Mouse (Mus musculus) CH12.LX (cell line): Measurements from ENCODE around the gene Gm5426. TPM values are rescaled to one million over a fixed set of nuclear protein-coding genes. Genes with fewer than 3 reads are reported as not detected.

Source experiments
- DNase-seq: peaks from one replicate; pipeline ENCODE4 v3.0.0-alpha.2; 2013; ENCODE audit errors: extremely low read depth
- H3K27ac ChIP-seq: 2 replicates; pipeline ENCODE4 v1.5.1; 2012; ENCODE audit warnings: low read depth, mild to moderate bottlenecking, control low read depth, moderate library complexity; ENCODE audit not compliant: insufficient read depth
- H3K27me3 ChIP-seq: replicated peaks from 2 replicates; pipeline ENCODE3; 2012; ENCODE audit warnings: inconsistent platforms
- H3K36me3 ChIP-seq, 2 experiments: replicated peaks in 1 of 2; 2 replicates each; pipeline versions ENCODE3 to v1.6.1; 2012; ENCODE audit warnings: inconsistent platforms in 1 of 2, low read length in 1 of 2, mild to moderate bottlenecking in 1 of 2, mixed read lengths in 1 of 2, moderate library complexity in 1 of 2; ENCODE audit not compliant: control insufficient read depth in 1 of 2, insufficient read depth in 1 of 2
- H3K4me1 ChIP-seq, 2 experiments: 2 replicates each; pipeline ENCODE4 v1.6.1; 2012; ENCODE audit warnings: inconsistent platforms in 1 of 2, moderate library complexity in 1 of 2; ENCODE audit not compliant: insufficient read depth in 2 of 2, control insufficient read depth in 1 of 2
- H3K4me2 ChIP-seq: 2 replicates; pipeline ENCODE4 v1.6.1; 2012; ENCODE audit warnings: low read depth, mild to moderate bottlenecking, control low read depth; ENCODE audit not compliant: poor library complexity, insufficient read depth, severe bottlenecking
- H3K4me3 ChIP-seq, 3 experiments: fragments of 150-350 bp in 1 of 3; sonication (generic) in 1 of 3; replicated peaks in 1 of 3; 2 replicates each; pipeline versions ENCODE3 to v1.5.1; 2011 to 2012; ENCODE audit warnings: low read depth in 2 of 3, low read length in 2 of 3, mild to moderate bottlenecking in 2 of 3, moderate library complexity in 2 of 3, control low read depth in 1 of 3, improper control_type of control experiment in 1 of 3, inconsistent platforms in 1 of 3, mixed read lengths in 1 of 3; ENCODE audit not compliant: poor library complexity in 1 of 3
- H3K79me2 ChIP-seq: replicated peaks from 2 replicates; pipeline ENCODE4 v1.6.1; 2012; ENCODE audit warnings: mild to moderate bottlenecking, moderate library complexity; ENCODE audit not compliant: control insufficient read depth, poor library complexity, insufficient read depth, severe bottlenecking; ENCODE audit errors: extremely low read depth
- H3K9ac ChIP-seq: 2 replicates; pipeline ENCODE4 v1.6.1; 2012; ENCODE audit warnings: low read depth, mild to moderate bottlenecking, control low read depth, moderate library complexity; ENCODE audit not compliant: insufficient read depth
- H3K9me3 ChIP-seq: replicated peaks from 2 replicates; pipeline ENCODE3; 2012; ENCODE audit warnings: low read length, inconsistent platforms, mixed read lengths
- BHLHE40 ChIP-seq: IDR thresholded peaks from 2 replicates; pipeline ENCODE4 v1.6.1; 2011; ENCODE audit warnings: mild to moderate bottlenecking, low read depth, low read length, improper control_type of control experiment
- CHD2 ChIP-seq: IDR thresholded peaks from 2 replicates; pipeline ENCODE4 v1.6.1; 2011; ENCODE audit warnings: low read length, improper control_type of control experiment
- CTCF ChIP-seq, 2 experiments: IDR thresholded peaks in 1 of 2; conservative IDR thresholded peaks in 1 of 2; 2 replicates each; pipeline ENCODE4 v1.5.1; 2011 to 2012; ENCODE audit warnings: low read depth in 2 of 2, low read length in 2 of 2, improper control_type of control experiment in 1 of 2, inconsistent platforms in 1 of 2, mild to moderate bottlenecking in 1 of 2, moderate library complexity in 1 of 2
- E2F4 ChIP-seq: IDR thresholded peaks from 2 replicates; pipeline ENCODE4 v1.6.1; 2011; ENCODE audit warnings: low read depth, low read length, improper control_type of control experiment; ENCODE audit not compliant: insufficient replicate concordance
- ETS1 ChIP-seq: conservative IDR thresholded peaks from 2 replicates; pipeline ENCODE4 v1.6.1; 2012; ENCODE audit warnings: low read depth, mild to moderate bottlenecking, inconsistent platforms, low read length, improper control_type of control experiment, moderate library complexity
- GABPA ChIP-seq: IDR thresholded peaks from 2 replicates; pipeline ENCODE4 v1.6.1; 2012; ENCODE audit warnings: low read depth, low read length, improper control_type of control experiment, inconsistent platforms; ENCODE audit not compliant: insufficient replicate concordance
- IRF4 ChIP-seq: IDR thresholded peaks from 2 replicates; pipeline ENCODE4 v1.6.1; 2014; ENCODE audit warnings: low read depth, mild to moderate bottlenecking, inconsistent platforms, low read length, improper control_type of control experiment
- JUN ChIP-seq: IDR thresholded peaks from 2 replicates; pipeline ENCODE4 v1.6.1; 2011; ENCODE audit warnings: low read depth, mild to moderate bottlenecking, low read length, improper control_type of control experiment, moderate library complexity; ENCODE audit not compliant: insufficient read depth
- JUND ChIP-seq: conservative IDR thresholded peaks from 2 replicates; pipeline ENCODE4 v1.6.1; 2011; ENCODE audit warnings: low read depth, low read length, improper control_type of control experiment
- MAFK ChIP-seq: IDR thresholded peaks from 2 replicates; pipeline ENCODE4 v1.6.1; 2011; ENCODE audit warnings: low read length, improper control_type of control experiment; ENCODE audit not compliant: insufficient replicate concordance
- MAZ ChIP-seq: IDR thresholded peaks from 2 replicates; pipeline ENCODE4 v1.6.1; 2012; ENCODE audit warnings: low read depth, mild to moderate bottlenecking, inconsistent platforms, low read length, improper control_type of control experiment, moderate library complexity
- MEF2A ChIP-seq: IDR thresholded peaks from 2 replicates; pipeline ENCODE4 v1.6.1; 2014; ENCODE audit warnings: low read depth, mild to moderate bottlenecking, inconsistent platforms, low read length, improper control_type of control experiment, borderline replicate concordance
- MXI1 ChIP-seq: IDR thresholded peaks from 2 replicates; pipeline ENCODE4 v1.6.1; 2011; ENCODE audit warnings: mild to moderate bottlenecking, low read depth, low read length, improper control_type of control experiment
- MYC ChIP-seq: IDR thresholded peaks from 2 replicates; pipeline ENCODE4 v1.6.1; 2011; ENCODE audit warnings: low read depth, mild to moderate bottlenecking, improper control_type of control experiment, low read length
- NELFE ChIP-seq: IDR thresholded peaks from 2 replicates; pipeline ENCODE4 v1.6.1; 2011; ENCODE audit warnings: low read depth, low read length, improper control_type of control experiment
- NRF1 ChIP-seq: IDR thresholded peaks from 2 replicates; pipeline ENCODE4 v1.6.1; 2014; ENCODE audit warnings: low read depth, mild to moderate bottlenecking, inconsistent platforms, low read length, improper control_type of control experiment, moderate library complexity
- PAX5 ChIP-seq: IDR thresholded peaks from 2 replicates; pipeline ENCODE4 v1.6.1; 2012; ENCODE audit warnings: low read length, inconsistent platforms, mixed read lengths
- RCOR1 ChIP-seq: conservative IDR thresholded peaks from 2 replicates; pipeline ENCODE4 v1.6.1; 2012; ENCODE audit warnings: low read depth, mild to moderate bottlenecking, inconsistent platforms, low read length, improper control_type of control experiment
- SIN3A ChIP-seq: IDR thresholded peaks from 2 replicates; pipeline ENCODE4 v1.6.1; 2012; ENCODE audit warnings: low read length, improper control_type of control experiment, inconsistent platforms
- SMC3 ChIP-seq: IDR thresholded peaks from 2 replicates; pipeline ENCODE4 v1.6.1; 2011; ENCODE audit warnings: low read depth, low read length, improper control_type of control experiment
- TBP ChIP-seq: conservative IDR thresholded peaks from 2 replicates; pipeline ENCODE4 v1.6.1; 2011; ENCODE audit warnings: low read depth, low read length, improper control_type of control experiment
- TCF12 ChIP-seq: IDR thresholded peaks from 2 replicates; pipeline ENCODE4 v1.6.1; 2014; ENCODE audit warnings: low read depth, mild to moderate bottlenecking, inconsistent platforms, low read length, improper control_type of control experiment
- UBTF ChIP-seq: IDR thresholded peaks from 2 replicates; pipeline ENCODE4 v1.6.1; 2012; ENCODE audit warnings: low read depth, mild to moderate bottlenecking, inconsistent platforms, low read length, improper control_type of control experiment, moderate library complexity
- USF1 ChIP-seq: IDR thresholded peaks from 2 replicates; pipeline ENCODE4 v1.6.1; 2014; ENCODE audit warnings: low read depth, mild to moderate bottlenecking, inconsistent platforms, low read length, improper control_type of control experiment
- USF2 ChIP-seq: conservative IDR thresholded peaks from 2 replicates; pipeline ENCODE4 v1.6.1; 2011; ENCODE audit warnings: low read depth, low read length, improper control_type of control experiment
- ZC3H11A ChIP-seq: IDR thresholded peaks from 2 replicates; pipeline ENCODE4 v1.6.1; 2012; ENCODE audit warnings: low read depth, mild to moderate bottlenecking, inconsistent platforms, low read length, improper control_type of control experiment
- ZKSCAN1 ChIP-seq: IDR thresholded peaks from 2 replicates; pipeline ENCODE4 v1.6.1; 2012; ENCODE audit warnings: low read depth, inconsistent platforms, low read length, improper control_type of control experiment, borderline replicate concordance
- ZMIZ1 ChIP-seq: IDR thresholded peaks from 2 replicates; pipeline ENCODE4 v1.6.1; 2012; ENCODE audit warnings: low read depth, mild to moderate bottlenecking, inconsistent platforms, low read length, improper control_type of control experiment
- ZNF384 ChIP-seq: IDR thresholded peaks from 2 replicates; pipeline ENCODE4 v1.6.1; 2012; ENCODE audit warnings: low read depth, low read length, improper control_type of control experiment, inconsistent platforms
- dilution Hi-C: fragments of 300-500 bp; cut with MboI; formaldehyde crosslinking; loops from 2 replicates; pipeline ENCODE4 v1.14.3; 2020; ENCODE audit warnings: low sequenced_read_pairs; ENCODE audit not compliant: extremely low pct_unique_long_range_greater_than_20kb, extremely low pct_ligation_motif_present
- in situ Hi-C: fragments of 300-500 bp; cut with MboI; formaldehyde crosslinking; loops from 3 replicates; pipeline ENCODE4 v1.14.3; 2019; ENCODE audit warnings: low sequenced_read_pairs, low pct_ligation_motif_present, low pct_unique_long_range_greater_than_20kb, mixed read lengths
- polyA plus RNA-seq: library from polyadenylated mRNA; unstranded; fragments of >175 nt; gene quantifications from 2 replicates; pipeline ENCODE4 v1.2.1, GENCODE M21; 2012; ENCODE audit warnings: low read depth; ENCODE audit not compliant: insufficient read length
- total RNA-seq, 2 experiments: library from RNA; depleted of rRNA; stranded (reverse); fragments of 300-350 nt in 1 of 2; fragments of >200 nt in 1 of 2; gene quantifications; 2 replicates each; pipeline ENCODE4 v1.2.3; 2012 to 2014

Gene Gm5426
- total and polyA plus RNA-seq, 3 experiments: not detected

DNA sequence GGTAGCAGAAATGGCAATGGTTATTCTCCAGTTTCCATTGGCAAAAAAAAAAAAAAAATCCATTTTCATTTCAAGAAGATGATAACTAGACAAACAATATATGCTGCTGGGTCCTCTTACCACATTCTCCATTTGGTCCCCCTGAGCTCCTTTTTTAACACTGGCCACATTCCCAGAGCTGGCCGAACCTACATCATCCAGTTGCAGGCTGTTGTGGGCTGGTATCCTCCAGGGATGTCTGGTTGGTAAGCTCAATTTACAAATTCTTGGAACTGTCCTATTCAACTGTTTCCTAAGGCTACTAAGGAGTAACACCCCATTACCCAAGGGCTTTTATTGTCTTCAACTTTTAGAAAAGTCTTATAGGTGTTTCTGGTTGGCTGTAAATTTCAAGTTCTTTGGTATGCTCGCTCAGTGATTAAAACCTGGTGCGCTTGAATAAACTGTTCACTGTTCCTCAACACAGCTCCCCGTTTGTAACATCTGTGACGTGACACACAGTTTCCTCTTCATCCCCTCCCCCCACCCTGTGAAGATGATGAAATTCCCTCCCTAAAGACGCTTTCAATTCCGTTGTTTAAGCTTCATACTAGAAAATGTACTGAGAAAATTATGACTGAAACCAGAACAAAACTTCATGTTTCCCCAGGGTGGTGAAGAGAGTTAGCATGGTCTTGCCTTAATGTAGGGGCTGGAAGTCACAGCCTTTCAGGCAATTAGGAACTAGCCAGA, 26.7 kb downstream of the Gm5426 start:
- in situ Hi-C loops: no loop called here
- Histone ChIP-seq H3K4me1 (no peaks in the 10 kb centered on the region; a peak in 1 of 4 replicates), H3K27me3 (no peaks in the 10 kb centered on the region), H3K27ac (no peak overlapping the region), H3K4me3 (no peak overlapping the region), H3K79me2 (no peaks in the 10 kb centered on the region), H3K4me2 (no peak overlapping the region), H3K9ac (no peak overlapping the region), H3K36me3 (no peaks in the 10 kb centered on the region), H3K9me3 (no peaks in the 10 kb centered on the region)
- TF ChIP-seq ETS1: peak; percentile 38; the same call in 1 of the 2 replicates
- TF ChIP-seq SMC3: no peak
- no peak for TF ChIP-seq MEF2A
- no peak for TF ChIP-seq ZC3H11A
- no peak for TF ChIP-seq SIN3A
- no peak for TF ChIP-seq TBP
- TF ChIP-seq JUND: no peak
- no peak for TF ChIP-seq MYC
- TF ChIP-seq CHD2: 0 out of 2 replicates have a peak, but pooled peaks have one; percentile 28
- TF ChIP-seq ZKSCAN1: no peak
- no peak for TF ChIP-seq GABPA
- TF ChIP-seq USF2: no peak
- no peak for TF ChIP-seq MXI1
- TF ChIP-seq UBTF: no peak
- TF ChIP-seq TCF12: peak; percentile 37; the same call in 1 of the 2 replicates
- TF ChIP-seq ZMIZ1: no peak
- TF ChIP-seq RCOR1: no peak
- 0 out of 2 replicates have a peak, but pooled peaks have one; percentile 8 for TF ChIP-seq JUN
- no peak for TF ChIP-seq CTCF (conservative IDR thresholded peaks at IDR 0.05 in 1 of 2, IDR thresholded peaks at IDR 0.05 in 1 of 2; ENCODE audit: low read depth in 2 of 2, low read length in 2 of 2)
- no peak for TF ChIP-seq NELFE
- no peak for TF ChIP-seq MAZ
- peak; percentile 12; the same call in 1 of the 2 replicates for TF ChIP-seq ZNF384
- 0 out of 2 replicates have a peak, but pooled peaks have one; percentile 6 for TF ChIP-seq BHLHE40
- no peak for TF ChIP-seq NRF1
- no peak for TF ChIP-seq PAX5
- TF ChIP-seq MAFK: no peak
- peak; percentile 50 for TF ChIP-seq IRF4
- no peak for TF ChIP-seq USF1
- TF ChIP-seq E2F4: no peak
- DNase-seq: peak; percentile 25
- dilution Hi-C loops: no loop called here
